Mouse (Mus musculus): ENCODE measurements at regions not wholly inside any gene's neighbourhood (a gene's known extent, or its start where the extent isn't known, plus 50 kb on each side); places are given as distances from the start of the nearest gene placed in this dataset.
A peak's percentile ranks its signal among the peaks of the same experiment; 100 is the strongest.

DNA sequence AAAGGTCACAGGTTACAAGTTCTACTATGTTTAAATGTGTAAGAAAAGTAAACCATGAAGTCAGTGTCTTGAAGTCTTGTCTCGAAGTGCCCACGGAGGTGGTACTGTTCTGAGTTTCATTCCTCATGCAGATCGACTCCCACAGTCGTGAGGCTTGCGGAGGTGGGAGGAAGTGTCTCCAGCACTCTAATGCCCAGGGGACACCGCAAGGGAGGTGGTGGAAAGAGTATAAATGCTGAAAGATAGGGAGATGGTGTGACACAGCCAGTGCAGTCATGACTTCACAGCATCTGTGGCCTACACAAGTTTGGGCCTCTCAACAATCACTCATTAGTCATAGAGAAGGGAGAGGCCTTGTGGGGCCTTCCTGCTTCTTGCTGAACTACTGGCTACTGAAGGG lies 112.8 kb upstream of the Adra1d start:
- DNase-seq (ENCODE audit: low read depth, low spot score) = no peak

DNA sequence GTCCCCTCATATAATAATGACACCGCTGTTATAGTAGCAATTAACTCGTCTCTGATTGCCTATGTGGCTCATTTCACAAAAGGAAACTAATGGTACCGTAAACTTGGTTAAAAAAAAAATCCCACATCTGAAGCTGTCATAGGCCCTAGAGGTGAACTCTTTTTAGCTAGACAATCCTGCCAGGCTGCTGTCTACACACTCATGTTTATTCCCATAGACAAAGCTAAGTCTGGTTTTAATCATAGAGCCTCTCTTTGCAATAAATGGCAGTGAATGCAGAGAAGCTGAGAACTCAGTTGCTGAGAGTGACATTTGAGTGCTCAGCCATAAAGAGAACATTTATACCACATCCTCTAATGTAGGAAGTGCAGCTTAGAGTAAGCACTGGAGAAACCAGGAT lies 111.3 kb upstream of the Adra1d start:
- no peak for DNase-seq (ENCODE audit: low read depth, low spot score)

DNA sequence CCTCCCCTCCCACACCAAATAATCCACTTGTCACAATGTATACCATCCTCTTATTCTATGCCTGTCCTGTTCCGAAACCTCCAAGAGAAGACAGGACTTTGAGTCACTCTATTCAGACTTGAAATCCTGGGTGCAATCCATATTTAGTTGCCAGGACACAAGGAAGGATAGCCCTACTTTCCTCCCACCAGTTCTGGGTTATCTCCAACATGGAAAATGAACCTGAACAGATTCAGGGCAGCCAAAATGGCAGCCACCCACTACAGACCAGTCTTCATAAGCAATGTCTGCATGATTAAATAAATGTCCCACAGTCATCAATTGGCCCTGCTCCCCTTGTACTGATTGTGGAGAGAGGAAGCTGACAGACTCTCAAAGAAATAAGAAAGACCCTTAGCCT lies 110.6 kb upstream of the Adra1d start:
- no peak for DNase-seq (ENCODE audit: low read depth, low spot score)

DNA sequence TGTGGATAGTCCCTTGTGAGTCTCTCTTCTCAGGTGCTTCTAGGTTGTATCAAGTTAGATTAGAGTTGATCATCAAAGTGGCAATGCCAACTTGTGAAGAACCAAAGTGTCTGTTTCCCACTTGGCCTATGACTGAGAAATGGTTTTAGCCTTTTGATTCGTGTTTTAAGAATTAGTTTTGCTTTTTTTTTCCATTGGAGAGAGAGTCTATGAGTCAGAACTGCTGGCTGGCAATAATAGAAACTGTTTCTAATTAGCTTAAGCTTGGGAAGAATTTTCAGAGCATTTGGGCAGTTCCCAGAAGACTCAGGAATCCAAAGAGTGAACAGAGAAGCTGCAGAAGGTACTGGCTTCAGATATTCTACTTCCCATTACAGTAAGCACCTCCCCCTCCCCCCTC lies 110.1 kb upstream of the Adra1d start:
- DNase-seq (ENCODE audit: low read depth, low spot score) = no peak

DNA sequence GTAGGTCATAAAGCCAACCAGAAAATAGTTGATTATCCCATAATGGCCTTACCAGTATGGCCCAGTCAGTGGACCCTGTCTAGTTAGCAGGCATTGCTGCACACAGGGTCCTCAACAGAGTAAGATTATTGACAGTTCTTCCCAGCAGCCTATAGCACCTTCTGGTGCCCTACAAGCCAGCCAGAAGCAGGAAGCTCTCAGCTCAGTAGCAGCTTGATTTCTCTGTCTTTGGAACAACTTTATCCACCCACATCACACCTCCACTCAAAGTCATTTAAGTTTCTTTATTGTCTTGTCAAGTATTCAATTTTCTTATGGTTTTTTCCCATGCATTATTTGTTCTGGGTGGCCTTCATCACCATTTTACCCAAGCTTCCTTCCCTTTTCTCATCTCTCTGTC lies 108.8 kb upstream of the Adra1d start:
- no peak for DNase-seq (ENCODE audit: low read depth, low spot score)

DNA sequence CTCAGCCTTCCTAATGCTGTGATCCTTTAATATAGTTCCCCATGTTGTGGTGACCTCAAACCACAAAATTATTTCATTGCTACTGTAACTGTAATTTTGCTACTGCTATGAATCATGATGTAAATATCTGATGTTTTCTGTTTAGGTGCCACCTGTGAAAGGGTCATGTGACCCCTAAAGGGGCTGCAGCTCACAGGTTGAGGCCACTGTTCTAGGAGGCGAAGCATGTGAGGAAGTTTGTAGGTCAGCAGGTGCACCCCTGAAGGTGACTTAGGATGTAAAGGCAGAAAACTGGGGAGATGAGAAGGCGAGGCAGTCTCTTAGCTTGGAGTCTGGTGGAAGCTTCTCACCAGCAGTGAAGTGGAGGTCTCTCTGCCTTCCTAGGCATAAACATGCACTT lies 105.8 kb upstream of the Adra1d start:
- DNase-seq (ENCODE audit: low read depth, low spot score) = no peak

DNA sequence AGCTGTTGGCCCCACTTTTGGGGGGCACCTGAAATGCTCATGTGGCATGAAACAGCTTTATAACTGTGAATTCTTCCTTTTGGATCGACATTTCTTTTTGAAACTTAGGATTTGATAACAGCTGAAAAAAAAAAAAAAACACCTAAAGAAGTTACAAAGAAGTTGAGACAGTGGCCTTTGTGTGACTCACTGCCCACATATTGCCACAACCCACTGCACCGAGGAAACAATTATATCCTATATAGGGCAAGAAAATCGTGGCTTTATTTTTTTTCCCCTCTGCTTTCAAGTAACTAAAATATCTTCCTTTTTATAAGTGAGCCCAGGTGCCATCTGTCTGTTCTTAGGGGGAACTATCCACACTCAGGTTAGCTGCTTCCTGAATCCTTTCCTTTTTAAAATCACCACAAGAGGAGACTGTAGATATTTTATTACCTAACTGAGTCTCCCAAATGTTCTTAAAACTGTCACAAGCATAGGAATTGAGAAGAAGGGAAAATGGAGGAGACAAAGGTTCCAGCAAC lies 104.8 kb upstream of the Adra1d start:
- DNase-seq (ENCODE audit: low read depth, low spot score) = no peak

DNA sequence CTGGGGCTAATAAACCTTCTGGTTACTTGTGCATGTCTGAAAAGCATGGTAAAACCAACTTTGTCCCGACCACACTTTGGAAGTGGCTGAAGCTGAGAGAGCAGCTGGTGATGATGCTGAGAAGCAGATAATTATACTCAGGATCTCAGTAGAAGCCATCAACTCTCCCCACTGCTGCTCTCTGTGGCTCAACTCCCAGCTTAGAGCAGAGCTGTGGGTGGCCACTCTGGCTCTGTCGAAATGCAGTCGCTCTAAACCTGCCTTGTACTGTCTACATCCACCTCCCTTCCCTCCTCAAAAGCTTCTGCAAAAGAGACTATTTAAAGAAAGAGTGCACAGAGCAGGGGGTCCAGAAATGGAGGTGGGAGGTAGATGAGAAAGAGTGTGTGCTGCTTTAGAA lies 102.5 kb upstream of the Adra1d start:
- DNase-seq (ENCODE audit: low read depth, low spot score) = no peak

DNA sequence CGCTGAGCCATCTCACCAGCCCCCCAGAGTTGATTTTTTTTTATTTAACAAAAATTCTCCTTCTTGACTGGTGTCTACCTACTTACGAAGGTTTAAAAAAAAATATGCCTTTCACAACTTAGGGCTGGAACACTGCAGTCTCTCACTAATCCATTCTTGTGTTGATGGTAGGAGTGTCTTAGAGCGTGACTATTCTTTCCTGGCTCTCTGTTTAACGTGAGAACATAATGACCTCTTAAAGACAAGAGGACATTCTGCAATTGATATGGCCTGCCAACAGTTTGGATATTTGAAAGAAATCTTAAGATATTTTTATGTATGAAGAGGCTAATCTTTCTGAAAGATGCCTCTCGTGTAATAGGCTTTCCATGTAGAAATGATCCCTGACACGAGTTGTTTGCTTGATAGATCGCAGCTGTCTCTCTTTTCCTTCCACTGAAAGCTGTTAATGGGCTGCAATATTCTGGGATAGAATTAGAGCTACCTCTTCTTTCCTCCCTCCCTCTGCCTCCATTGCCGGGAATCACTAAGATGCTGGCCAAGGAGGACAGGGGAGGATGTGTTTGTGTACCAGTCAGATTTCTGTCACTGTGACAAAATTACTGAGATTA lies 101.2 kb upstream of the Adra1d start:
- no peak for DNase-seq (ENCODE audit: low read depth, low spot score)

DNA sequence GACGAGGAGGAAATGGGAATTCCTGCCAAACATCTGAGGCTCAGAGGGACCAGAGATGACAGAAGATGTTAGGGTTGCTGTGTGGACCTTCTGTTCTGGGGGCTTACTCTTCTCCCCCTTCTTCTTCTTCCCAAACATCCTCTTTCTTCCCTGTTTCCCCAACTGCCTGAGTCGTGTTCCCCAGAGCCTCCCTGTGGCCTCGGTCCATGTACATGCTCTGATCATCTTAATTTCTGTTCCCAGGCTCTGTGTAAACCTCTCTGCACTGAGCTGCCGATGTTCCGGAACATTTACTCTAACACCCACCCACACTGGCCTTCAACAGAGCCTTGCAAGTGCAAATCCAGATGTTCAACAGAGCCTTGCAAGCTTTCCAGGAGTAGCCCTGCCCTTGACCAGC lies 90.1 kb upstream of the Adra1d start:
- peak; percentile 39 for DNase-seq (ENCODE audit: low read depth, low spot score)

DNA sequence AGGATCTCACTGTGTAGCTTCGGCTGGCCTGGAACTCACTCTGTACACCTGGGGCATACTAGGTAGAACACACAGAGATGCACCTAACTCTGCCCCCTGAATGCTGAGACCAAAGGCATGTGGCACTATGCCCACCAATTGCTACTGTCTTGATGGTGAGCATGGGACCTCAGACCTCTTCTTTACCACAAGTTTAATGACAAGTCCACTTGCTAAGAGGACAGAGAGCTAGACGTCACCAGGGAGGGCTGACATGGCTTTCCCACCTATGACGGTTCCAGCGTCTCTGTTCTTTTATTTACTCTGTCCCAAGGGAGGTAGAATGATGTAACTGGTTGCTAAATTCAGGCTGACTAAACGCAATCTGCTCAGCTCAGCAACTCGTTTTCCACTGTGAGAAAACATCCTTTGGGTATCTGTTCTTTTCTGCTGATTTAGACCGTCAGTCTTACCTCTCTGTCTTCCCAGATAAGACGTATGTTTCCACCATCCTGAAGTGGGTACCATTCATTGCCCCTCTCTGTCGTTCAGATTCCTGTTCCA lies 88.6 kb upstream of the Adra1d start:
- no peak for DNase-seq (ENCODE audit: low read depth, low spot score)

DNA sequence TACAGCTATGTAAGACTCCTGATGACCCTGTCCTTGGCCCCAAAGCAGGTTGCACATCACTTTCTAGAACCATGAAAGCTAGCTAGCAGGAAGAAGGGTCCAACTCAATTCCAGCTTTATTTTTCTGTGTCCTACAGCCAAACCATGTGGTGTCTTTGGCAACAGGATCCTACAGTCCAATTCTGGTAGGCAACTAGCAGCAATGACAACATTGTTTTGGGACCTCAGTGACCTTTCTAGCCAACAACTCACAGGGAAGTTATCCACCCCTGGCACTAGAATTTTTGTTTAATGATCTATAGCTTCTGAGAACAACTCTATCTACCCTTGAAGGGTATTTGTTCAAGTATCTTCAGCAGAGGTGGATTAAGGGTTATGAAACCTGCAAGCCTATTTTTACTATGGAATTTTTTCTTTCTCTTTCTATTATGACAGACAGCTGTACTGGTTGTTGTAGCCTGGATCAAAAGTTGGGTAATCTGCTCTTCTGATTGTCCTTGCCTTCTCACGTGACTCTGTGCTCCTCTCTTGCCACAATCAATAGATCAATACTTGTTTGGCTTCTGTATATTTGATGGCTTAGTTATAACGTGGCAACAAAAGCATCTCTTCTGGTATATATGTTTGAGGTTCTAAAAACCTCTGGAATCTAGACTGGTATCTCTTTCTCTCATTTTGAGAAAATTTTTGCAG lies 82.2 kb upstream of the Adra1d start:
- no peak for DNase-seq (ENCODE audit: low read depth, low spot score)

DNA sequence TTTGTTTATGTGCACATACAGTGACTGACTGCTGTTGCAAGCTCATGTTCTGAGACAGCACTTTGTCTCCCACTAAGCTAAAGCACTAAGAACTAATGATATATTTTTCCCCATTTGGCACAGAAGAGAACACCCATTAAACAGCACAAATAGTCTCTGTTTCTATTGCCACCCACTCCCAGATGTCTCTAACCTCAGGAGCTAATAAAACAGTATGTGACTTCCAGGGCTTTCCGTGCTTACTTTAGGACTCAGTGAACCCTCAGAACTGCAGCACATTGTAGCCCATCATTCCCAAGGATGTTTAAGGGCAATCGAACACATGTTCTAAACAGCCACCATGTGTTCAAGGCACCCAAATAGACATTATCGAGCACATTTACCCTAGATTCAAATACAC lies 80.4 kb upstream of the Adra1d start:
- DNase-seq (ENCODE audit: low read depth, low spot score) = no peak

DNA sequence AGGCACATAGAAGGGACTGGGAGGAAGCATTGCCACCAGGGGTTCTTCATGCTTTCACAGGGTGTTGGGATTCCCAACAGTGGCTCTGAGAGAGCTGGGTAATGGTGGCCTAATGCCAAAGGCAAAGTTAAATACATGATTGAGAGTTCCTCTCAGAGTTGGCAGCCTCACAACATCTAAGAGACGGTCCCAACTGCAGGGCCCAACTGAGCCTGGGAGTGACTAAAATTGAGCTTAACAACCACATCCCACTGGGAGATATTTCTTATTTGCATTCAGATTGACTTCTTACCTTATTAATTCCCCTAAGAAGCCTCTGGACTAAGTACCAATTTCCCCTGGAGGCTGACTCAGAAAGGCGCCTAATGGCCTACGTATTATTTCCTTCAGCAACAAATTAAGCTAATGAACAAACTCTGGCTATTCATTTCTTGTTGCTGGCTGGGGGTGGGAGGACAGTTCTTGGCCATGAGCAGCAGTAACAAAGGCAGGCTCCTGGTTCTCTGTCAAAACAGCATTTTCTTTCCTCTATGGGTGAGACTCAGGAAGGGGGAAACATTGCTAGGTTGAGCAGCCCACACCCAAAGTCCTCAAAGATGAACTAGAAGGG lies 77.0 kb upstream of the Adra1d start:
- no peak for DNase-seq (ENCODE audit: low read depth, low spot score)

DNA sequence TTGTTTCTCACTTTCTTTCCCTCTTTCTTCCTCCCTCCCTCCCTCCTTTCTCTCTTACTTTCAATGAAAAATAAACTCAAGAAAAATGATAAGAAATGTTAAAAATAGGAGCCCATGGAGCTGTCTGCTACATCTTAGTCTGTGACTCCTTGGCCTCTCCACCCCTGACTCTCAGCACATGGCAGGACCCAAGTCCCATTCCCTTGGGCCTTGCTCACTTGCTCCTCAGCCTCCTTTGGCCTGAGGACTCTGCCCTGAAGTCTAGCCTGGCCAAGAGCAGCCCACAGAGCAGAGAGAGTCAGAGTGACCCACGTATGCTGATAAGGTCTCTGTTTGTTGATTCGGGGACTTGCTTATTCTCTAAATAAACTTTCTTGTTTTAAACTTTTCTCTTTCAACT lies 73.7 kb upstream of the Adra1d start:
- no peak for DNase-seq (ENCODE audit: low read depth, low spot score)

DNA sequence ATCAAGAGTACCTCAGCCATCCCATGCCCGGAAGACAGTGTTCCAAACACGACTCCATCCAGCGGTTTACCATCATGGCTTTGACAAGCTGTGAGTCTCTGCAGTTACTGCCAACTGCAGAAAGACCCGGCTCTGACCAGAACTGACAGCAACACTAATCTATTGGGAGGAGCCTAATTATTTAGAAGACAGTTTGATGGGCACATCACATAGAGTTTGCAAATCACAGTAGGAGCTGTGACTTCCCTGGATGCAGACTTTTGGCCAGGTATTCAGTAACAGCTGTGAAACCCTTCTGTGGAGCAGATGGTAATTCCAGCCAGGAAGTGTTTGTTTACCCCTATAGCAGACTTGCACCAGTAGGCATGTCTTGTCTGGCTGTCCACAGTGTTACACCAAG lies 55.8 kb upstream of the Adra1d start:
- DNase-seq (ENCODE audit: low read depth, low spot score) = no peak

DNA sequence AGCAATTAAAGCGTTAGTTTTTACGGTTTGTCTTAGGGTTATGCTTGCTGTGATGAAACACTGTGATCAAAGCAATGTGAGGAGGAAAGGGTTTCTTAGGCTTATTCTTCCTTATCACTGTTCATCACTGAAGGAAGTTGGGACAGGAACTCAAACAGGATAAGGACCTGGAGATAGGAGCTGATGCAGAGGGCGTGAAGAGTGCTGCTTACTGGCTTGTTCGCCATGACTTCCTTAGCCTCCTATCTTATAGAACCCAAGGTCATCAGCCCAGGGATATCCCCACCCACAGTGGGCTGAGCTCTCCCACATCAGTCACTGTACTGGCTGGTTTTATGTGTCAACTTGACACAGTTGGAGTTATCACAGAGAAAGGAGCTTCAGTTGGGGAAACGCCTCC lies 50.4 kb upstream of the Adra1d start:
- no peak for DNase-seq (ENCODE audit: low read depth, low spot score)
